In the genomic region with DNA sequence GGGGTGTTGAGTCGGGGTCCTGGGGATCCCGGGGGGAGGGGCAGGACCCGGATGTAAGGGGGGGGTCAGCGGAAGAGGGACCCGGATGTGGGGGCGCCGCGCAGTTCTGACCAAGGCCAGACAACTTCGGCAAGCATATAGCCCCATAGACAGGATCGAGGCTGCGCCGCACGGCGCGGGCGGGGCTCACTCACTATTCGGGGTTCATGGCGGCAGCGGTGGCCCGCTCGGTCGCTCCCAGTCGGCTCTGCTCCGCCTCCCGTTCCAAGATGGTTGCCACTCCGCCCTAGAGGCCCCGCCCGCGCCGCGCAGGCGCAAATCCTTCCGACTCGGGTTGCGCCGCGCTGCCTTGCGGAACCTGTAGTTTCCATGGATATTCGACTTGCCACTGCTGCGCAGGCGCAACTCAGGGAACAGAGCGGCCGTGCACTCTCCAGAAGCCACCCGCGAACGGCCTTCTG, we compare ENCODE assay signal across 8 mouse cellular contexts. TPM values are rescaled to one million over a fixed set of nuclear protein-coding genes. Genes with fewer than 3 reads are reported as not detected.
A peak's percentile ranks its signal among the peaks of the same experiment; 100 is the strongest.
DNase-seq lines count a peak whose midpoint lies in the region; ATAC-seq and TF ChIP-seq lines count a peak whose summit lies in the region.

A gene (minus strand): TSS at position 342 of the 461 bp plus-strand sequence.

- peak within 1 kb of the TSS; percentile 96 for H3K9ac ChIP-seq in ES-E14 (ENCODE audit: insufficient read depth, low read depth, low read length, poor library complexity, severe bottlenecking)
- peak within 1 kb of the TSS; percentile 83 for H3K9ac ChIP-seq in forebrain, embryonic 15.5 days (replicated peaks)

- H3K27ac ChIP-seq in ES-E14 (ENCODE audit: insufficient read depth, low read depth, low read length, poor library complexity, severe bottlenecking): peak within 1 kb of the TSS; percentile 88
- H3K27ac ChIP-seq in forebrain, embryonic 15.5 days (replicated peaks): peak within 1 kb of the TSS; percentile 94

- H3K9me3 ChIP-seq in ES-E14 (ENCODE audit: control insufficient read depth, insufficient read depth, low read depth, low read length): no peaks in the 10 kb centered on the region
- no peaks in the 10 kb centered on the region for H3K9me3 ChIP-seq in forebrain, embryonic 15.5 days

- H3K36me3 ChIP-seq in ES-E14 (ENCODE audit: control insufficient read depth, insufficient read depth, low read length, poor library complexity, severe bottlenecking): peaks cover 29% of the 10 kb centered on the region
- H3K36me3 ChIP-seq in forebrain, embryonic 15.5 days: peaks cover 67% of the 10 kb centered on the region

- H3K4me3 ChIP-seq in ES-E14 (ENCODE audit: insufficient read depth in 1 of 2, low read depth in 1 of 2, low read length in 2 of 2, poor library complexity in 1 of 2, severe bottlenecking in 1 of 2): peak within 1 kb of the TSS; percentile 89 to 97
- H3K4me3 ChIP-seq in forebrain, embryonic 15.5 days: peak within 1 kb of the TSS; percentile 62
- H3K4me3 ChIP-seq in lung, adult 2 months (replicated peaks; ENCODE audit: extremely low read depth, low read depth, low read length): peak within 1 kb of the TSS; percentile 99

- peak within 1 kb of the TSS; percentile 78 for H3K4me2 ChIP-seq in forebrain, embryonic 15.5 days (replicated peaks)

- peak; percentile 79; the same call in 1 of the 2 replicates for TF ChIP-seq POLR2A in lung, adult 2 months (IDR thresholded peaks at IDR 0.05; ENCODE audit: borderline replicate concordance, extremely low read depth, low read depth, low read length)

- no peak for TF ChIP-seq CTCF in lung, adult 2 months (IDR thresholded peaks at IDR 0.05; ENCODE audit: insufficient read depth, low read length)

- in situ Hi-C loops in ES-E14 (cut with MboI; ENCODE audit: low sequenced_read_pairs in 2 of 2, unreplicated experiment in 2 of 2): no loop called here

- under 1% methylated on average over 45 of the region's 46 CpGs for WGBS in forebrain, embryonic 15.5 days
- WGBS in lung, adult 2 months: under 1% methylated on average over 46 of the region's 46 CpGs

- DNase-seq in ES-E14 (ENCODE audit: low read depth, low spot score): peak; percentile 96
- DNase-seq in cerebellum, adult 11-12 months: peak; percentile 99
- peak; percentile 96 for DNase-seq in heart, postnatal 25 days (ENCODE audit: low spot score)
- peak; percentile 99 for DNase-seq in layer of hippocampus, adult 18-20 months (ENCODE audit: low spot score in 2 of 2)
- peak; percentile 96 for DNase-seq in lung, adult 2 months
- peak; percentile 97 for DNase-seq in thymus, adult 18-20 months

- no peaks in the 10 kb centered on the region for H3K27me3 ChIP-seq in forebrain, embryonic 15.5 days

- peaks cover 0 to 17% of the 10 kb centered on the region in 2 experiments; a peak in 2 of 4 replicates for H3K4me1 ChIP-seq in ES-E14 (ENCODE audit: control insufficient read depth in 2 of 2, insufficient read depth in 2 of 2, low read length in 2 of 2, poor library complexity in 1 of 2)
- peaks cover 16% of the 10 kb centered on the region for H3K4me1 ChIP-seq in forebrain, embryonic 15.5 days
- H3K4me1 ChIP-seq in lung, adult 2 months (ENCODE audit: control insufficient read depth, insufficient read depth, low read length): peaks cover 6% of the 10 kb centered on the region

- ATAC-seq in forebrain, embryonic 15.5 days (replicated peaks): peak; percentile 97
- ATAC-seq in neutrophil, adult 5-6 weeks (ENCODE audit: extremely low read depth, insufficient number of reproducible peaks, low FRiP score, poor library complexity, severe bottlenecking): peak; percentile 85

- intact Hi-C loops in heart, postnatal 25 days (cut with DNase I): loop anchor here (2.0 to 5.0 kb wide), 3 partner anchors 18 to 261 kb away; a partner anchor contains a TSS

TF ChIP-seq in ES-E14, 5 proteins besides CTCF, POLR2A, EP300 and RAD21:
- TF ChIP-seq CHD2 (IDR thresholded peaks at IDR 0.05; ENCODE audit: low read depth, low read length) (no peak), HCFC1 (IDR thresholded peaks at IDR 0.05; ENCODE audit: borderline replicate concordance, insufficient read depth, low read length) (peak; percentile 96), ZC3H11A (IDR thresholded peaks at IDR 0.05; ENCODE audit: borderline replicate concordance, low read depth, low read length) (no peak)

RNA-seq across cellular contexts. Expression of the gene that starts here (rescaled TPM):
- total RNA-seq in ES-E14 (2012; rRNA removed): 78.5 and 96.9 TPM in 2 replicates
- polyA plus RNA-seq in forebrain, embryonic 15.5 days (2015; fragmentation: Nextera tagmentation; extraction: Ambion mirVana): 243 and 248 TPM in 2 replicates
- 100 to 1,000 TPM; 178 to 189 TPM for total RNA-seq in heart, postnatal 25 days (2021)
- 100 to 1,000 TPM; 160 to 170 TPM for total RNA-seq in layer of hippocampus, adult 18-20 months (2021)
- polyA plus RNA-seq in lung, adult 2 months (2012; rRNA removed): 213 and 232 TPM in 2 replicates
- total RNA-seq in neutrophil, adult 5-6 weeks (2017): 74.5 and 91.6 TPM in 2 replicates

Comparison
In these comparisons a context has a peak if more than half of its experiments do, and no peak if none do; other contexts are left out.
1. Peak in every context shown above with its lines: DNase-seq, ATAC-seq, H3K4me3 ChIP-seq and H3K27ac ChIP-seq.